Mouse (Mus musculus): ENCODE measurements around the gene Hck. TPM values are rescaled to one million over a fixed set of nuclear protein-coding genes. Genes with fewer than 3 reads are reported as not detected.

Gene Hck
- polyA plus RNA-seq, 1 experiment from 2014 or later = 1.9 TPM

GRCm38 (mm10) chr2:153198485-153198884 lies 90.2 kb downstream of the Hck start:
- Histone ChIP-seq H3K4me1 (ENCODE audit: control insufficient read depth, insufficient read depth, low read length) (no peaks in the 10 kb centered on the region), H3K36me3 (ENCODE audit: control insufficient read depth, insufficient read depth, low read length) (peaks cover 71% of the 10 kb centered on the region), H3K4me2 (ENCODE audit: low read length) (no peak overlapping the region), H3K27ac (ENCODE audit: low read depth, low read length) (no peak overlapping the region), H3K27me3 (replicated peaks; ENCODE audit: control insufficient read depth, insufficient read depth, low read length) (no peaks in the 10 kb centered on the region), H3K9ac (ENCODE audit: low read length) (no peak overlapping the region), H3K4me3 (ENCODE audit: low read depth, low read length) (no peak overlapping the region), H3K9me3 (replicated peaks; ENCODE audit: control insufficient read depth, low read length) (no peaks in the 10 kb centered on the region)
- WGBS = 79% methylated on average over 5 of the region's 5 CpGs
- no peak for ATAC-seq
- no peak for DNase-seq (ENCODE audit: low spot score)

GRCm38 (mm10) chr2:153199114-153199513 lies 90.8 kb downstream of the Hck start:
- Histone ChIP-seq H3K4me1 (ENCODE audit: control insufficient read depth, insufficient read depth, low read length) (no peaks in the 10 kb centered on the region), H3K4me3 (ENCODE audit: low read depth, low read length) (no peak overlapping the region), H3K27me3 (replicated peaks; ENCODE audit: control insufficient read depth, insufficient read depth, low read length) (no peaks in the 10 kb centered on the region), H3K9ac (ENCODE audit: low read length) (no peak overlapping the region), H3K27ac (ENCODE audit: low read depth, low read length) (no peak overlapping the region), H3K9me3 (replicated peaks; ENCODE audit: control insufficient read depth, low read length) (no peaks in the 10 kb centered on the region), H3K36me3 (ENCODE audit: control insufficient read depth, insufficient read depth, low read length) (peaks cover 73% of the 10 kb centered on the region), H3K4me2 (ENCODE audit: low read length) (no peak overlapping the region)
- ATAC-seq (no peak), DNase-seq (ENCODE audit: low spot score) (no peak)
- WGBS = 91% methylated on average over 2 of the region's 2 CpGs

Other genes starting within 250 kb of the Hck start
- not detected in 2 replicates for gene Mylk2, start 197.1 kb upstream of the Hck start, polyA plus RNA-seq (2014; fragmentation: Nextera tagmentation; extraction: Ambion mirVana)
- 4.0 TPM in 2 replicates for gene Foxs1, start 175.3 kb upstream of the Hck start, polyA plus RNA-seq (2014; fragmentation: Nextera tagmentation; extraction: Ambion mirVana)
- gene Dusp15, start 156.8 kb upstream of the Hck start, polyA plus RNA-seq (2014; fragmentation: Nextera tagmentation; extraction: Ambion mirVana) = 6.4 and 6.6 TPM in 2 replicates
- 2.5 and 4.3 TPM in 2 replicates for gene Ttll9, start 146.0 kb upstream of the Hck start, polyA plus RNA-seq (2014; fragmentation: Nextera tagmentation; extraction: Ambion mirVana)
- gene Pdrg1, start 93.0 kb upstream of the Hck start, polyA plus RNA-seq (2014; fragmentation: Nextera tagmentation; extraction: Ambion mirVana) = 108 and 118 TPM in 2 replicates
- gene Xkr7, start 76.6 kb upstream of the Hck start, polyA plus RNA-seq (2014; fragmentation: Nextera tagmentation; extraction: Ambion mirVana) = 0.87 and 1.0 TPM in 2 replicates
- gene Ccm2l, start 42.5 kb upstream of the Hck start, polyA plus RNA-seq (2014; fragmentation: Nextera tagmentation; extraction: Ambion mirVana) = 0.77 and 1.1 TPM in 2 replicates
- gene Tm9sf4, start 52.8 kb downstream of the Hck start, polyA plus RNA-seq (2014; fragmentation: Nextera tagmentation; extraction: Ambion mirVana) = 54.5 and 69.8 TPM in 2 replicates
- 23.5 and 27.6 TPM in 2 replicates for gene Tspyl3, start 117.0 kb downstream of the Hck start, polyA plus RNA-seq (2014; fragmentation: Nextera tagmentation; extraction: Ambion mirVana)
- 9.0 and 9.2 TPM in 2 replicates for gene Plagl2, start 133.0 kb downstream of the Hck start, polyA plus RNA-seq (2014; fragmentation: Nextera tagmentation; extraction: Ambion mirVana)
- gene Pofut1, start 133.1 kb downstream of the Hck start, polyA plus RNA-seq (2014; fragmentation: Nextera tagmentation; extraction: Ambion mirVana) = 4.0 and 5.5 TPM in 2 replicates
- 14.2 and 15.8 TPM in 2 replicates for gene Kif3b, start 182.9 kb downstream of the Hck start, polyA plus RNA-seq (2014; fragmentation: Nextera tagmentation; extraction: Ambion mirVana)
- 13.6 and 13.7 TPM in 2 replicates for gene Asxl1, start 237.4 kb downstream of the Hck start, polyA plus RNA-seq (2014; fragmentation: Nextera tagmentation; extraction: Ambion mirVana)